Mouse (Mus musculus): ENCODE data around the gene Spon1. TPM values are rescaled to one million over a fixed set of nuclear protein-coding genes. Genes with fewer than 3 reads are reported as not detected.

The Spon1 gene
- total and polyA plus RNA-seq, 3 experiments, result not detected

GRCm38 (mm10) chr7:113828576-113828975, 62.8 kb downstream of the Spon1 start:
- Histone ChIP-seq H3K79me2 (replicated peaks; ENCODE audit: control insufficient read depth, extremely low read depth, insufficient read depth, poor library complexity, severe bottlenecking) (no peaks in the 10 kb centered on the region), H3K4me1 (ENCODE audit: control insufficient read depth in 1 of 2, insufficient read depth in 2 of 2) (no peaks in the 10 kb centered on the region), H3K36me3 (replicated peaks in 1 of 2; ENCODE audit: control insufficient read depth in 1 of 2, insufficient read depth in 1 of 2, low read length in 1 of 2) (no peaks in the 10 kb centered on the region), H3K9ac (ENCODE audit: insufficient read depth, low read depth) (no peak overlapping the region), H3K9me3 (replicated peaks; ENCODE audit: low read length) (peaks cover 4% of the 10 kb centered on the region), H3K4me2 (ENCODE audit: insufficient read depth, low read depth, poor library complexity, severe bottlenecking) (no peak overlapping the region), H3K4me3 (replicated peaks in 1 of 3; ENCODE audit: low read depth in 2 of 3, low read length in 2 of 3, poor library complexity in 1 of 3) (no peak overlapping the region), H3K27ac (ENCODE audit: insufficient read depth, low read depth) (no peak overlapping the region), H3K27me3 (replicated peaks) (peaks cover 7% of the 10 kb centered on the region)
- TF ChIP-seq HCFC1 (IDR thresholded peaks at IDR 0.05; ENCODE audit: low read depth, low read length) (no peak), POLR2A (IDR thresholded peaks at IDR 0.05; ENCODE audit: low read depth, low read length) (no peak), IRF4 (IDR thresholded peaks at IDR 0.05; ENCODE audit: low read depth, low read length) (no peak), ELF1 (IDR thresholded peaks at IDR 0.05; ENCODE audit: low read depth, low read length) (no peak), NELFE (IDR thresholded peaks at IDR 0.05; ENCODE audit: low read depth, low read length) (no peak), MAFK (IDR thresholded peaks at IDR 0.05; ENCODE audit: insufficient replicate concordance, low read length) (no peak), RCOR1 (conservative IDR thresholded peaks at IDR 0.05; ENCODE audit: low read depth, low read length) (no peak), SMC3 (IDR thresholded peaks at IDR 0.05; ENCODE audit: low read depth, low read length) (no peak), MXI1 (IDR thresholded peaks at IDR 0.05; ENCODE audit: low read depth, low read length) (no peak), POLR2AphosphoS2 (IDR thresholded peaks at IDR 0.05; ENCODE audit: low read depth, low read length) (no peak)
- dilution Hi-C loops (cut with MboI; ENCODE audit: extremely low pct_ligation_motif_present, extremely low pct_unique_long_range_greater_than_20kb, low sequenced_read_pairs), result no loop called here
- in situ Hi-C loops (cut with MboI; ENCODE audit: low pct_ligation_motif_present, low pct_unique_long_range_greater_than_20kb, low sequenced_read_pairs), result no loop called here
- DNase-seq (ENCODE audit: extremely low read depth), result no peak

- Histone ChIP-seq H3K9me3 (replicated peaks; ENCODE audit: low read length) (peaks cover 4% of the 10 kb centered on the region), H3K36me3 (replicated peaks in 1 of 2; ENCODE audit: control insufficient read depth in 1 of 2, insufficient read depth in 1 of 2, low read length in 1 of 2) (no peaks in the 10 kb centered on the region), H3K4me3 (replicated peaks in 1 of 3; ENCODE audit: low read depth in 2 of 3, low read length in 2 of 3, poor library complexity in 1 of 3) (no peak overlapping the region), H3K27ac (ENCODE audit: insufficient read depth, low read depth) (no peak overlapping the region), H3K79me2 (replicated peaks; ENCODE audit: control insufficient read depth, extremely low read depth, insufficient read depth, poor library complexity, severe bottlenecking) (no peaks in the 10 kb centered on the region), H3K4me2 (ENCODE audit: insufficient read depth, low read depth, poor library complexity, severe bottlenecking) (no peak overlapping the region), H3K4me1 (ENCODE audit: control insufficient read depth in 1 of 2, insufficient read depth in 2 of 2) (no peaks in the 10 kb centered on the region), H3K27me3 (replicated peaks) (peaks cover 7% of the 10 kb centered on the region), H3K9ac (ENCODE audit: insufficient read depth, low read depth) (no peak overlapping the region)
- in situ Hi-C loops (cut with MboI; ENCODE audit: low pct_ligation_motif_present, low pct_unique_long_range_greater_than_20kb, low sequenced_read_pairs), result no loop called here
- no peak for DNase-seq (ENCODE audit: extremely low read depth)
- no peak for TF ChIP-seq IRF4 (IDR thresholded peaks at IDR 0.05; ENCODE audit: low read depth, low read length)
- TF ChIP-seq SIN3A (IDR thresholded peaks at IDR 0.05; ENCODE audit: low read length), result no peak
- TF ChIP-seq CTCF (conservative IDR thresholded peaks at IDR 0.05 in 1 of 2, IDR thresholded peaks at IDR 0.05 in 1 of 2; ENCODE audit: low read depth in 2 of 2, low read length in 2 of 2), result no peak
- no peak for TF ChIP-seq TCF12 (IDR thresholded peaks at IDR 0.05; ENCODE audit: low read depth, low read length)
- TF ChIP-seq HCFC1 (IDR thresholded peaks at IDR 0.05; ENCODE audit: low read depth, low read length), result no peak
- TF ChIP-seq MAZ (IDR thresholded peaks at IDR 0.05; ENCODE audit: low read depth, low read length), result no peak
- TF ChIP-seq POLR2AphosphoS2 (IDR thresholded peaks at IDR 0.05; ENCODE audit: low read depth, low read length), result no peak
- no peak for TF ChIP-seq RAD21 (IDR thresholded peaks at IDR 0.05; ENCODE audit: low read depth, low read length)
- no peak for TF ChIP-seq MAFK (IDR thresholded peaks at IDR 0.05; ENCODE audit: insufficient replicate concordance, low read length)
- TF ChIP-seq MYC (IDR thresholded peaks at IDR 0.05; ENCODE audit: low read depth, low read length), result no peak
- dilution Hi-C loops (cut with MboI; ENCODE audit: extremely low pct_ligation_motif_present, extremely low pct_unique_long_range_greater_than_20kb, low sequenced_read_pairs), result no loop called here
These were observed 71.4 kb downstream of the Spon1 start for GRCm38 (mm10) chr7:113837151-113837550.
